Mouse (Mus musculus): ENCODE data around the gene Nudt16l1.

DNA sequence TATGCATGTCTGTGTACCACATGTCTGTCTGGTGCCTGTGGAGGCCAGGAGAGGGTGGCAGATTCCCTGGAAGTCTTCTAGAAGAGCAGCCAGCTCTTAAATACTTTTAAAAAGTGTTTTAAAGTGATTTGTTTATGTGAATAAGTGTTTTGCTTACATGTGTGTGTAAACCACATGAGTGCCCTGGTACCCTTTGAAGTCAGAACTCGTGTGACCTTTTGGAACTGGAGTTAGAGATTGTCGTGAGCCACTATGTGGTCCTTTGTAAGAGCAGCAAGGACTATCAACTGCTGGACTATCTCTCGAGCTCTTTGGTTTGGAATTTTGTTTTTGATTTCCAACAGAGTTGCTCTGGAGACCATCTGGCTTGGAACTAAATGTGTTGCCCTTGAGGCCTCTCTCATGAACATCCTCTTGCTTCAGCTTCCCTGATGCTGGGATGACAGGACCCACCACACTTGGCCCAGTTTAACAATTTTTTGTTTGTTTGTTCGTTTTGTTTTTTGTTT is 48.3 kb upstream of the Nudt16l1 start:
- TF ChIP-seq CTCF (IDR thresholded peaks at IDR 0.05; ENCODE audit: control insufficient read depth, insufficient read depth, low read length) (no peak), POLR2A (IDR thresholded peaks at IDR 0.05; ENCODE audit: borderline replicate concordance, control insufficient read depth, low read depth, low read length) (no peak)

All from bone marrow, adult 2 months (tissue).